Comparison of ENCODE assay signal across 10 mouse cellular contexts in the genomic region with DNA sequence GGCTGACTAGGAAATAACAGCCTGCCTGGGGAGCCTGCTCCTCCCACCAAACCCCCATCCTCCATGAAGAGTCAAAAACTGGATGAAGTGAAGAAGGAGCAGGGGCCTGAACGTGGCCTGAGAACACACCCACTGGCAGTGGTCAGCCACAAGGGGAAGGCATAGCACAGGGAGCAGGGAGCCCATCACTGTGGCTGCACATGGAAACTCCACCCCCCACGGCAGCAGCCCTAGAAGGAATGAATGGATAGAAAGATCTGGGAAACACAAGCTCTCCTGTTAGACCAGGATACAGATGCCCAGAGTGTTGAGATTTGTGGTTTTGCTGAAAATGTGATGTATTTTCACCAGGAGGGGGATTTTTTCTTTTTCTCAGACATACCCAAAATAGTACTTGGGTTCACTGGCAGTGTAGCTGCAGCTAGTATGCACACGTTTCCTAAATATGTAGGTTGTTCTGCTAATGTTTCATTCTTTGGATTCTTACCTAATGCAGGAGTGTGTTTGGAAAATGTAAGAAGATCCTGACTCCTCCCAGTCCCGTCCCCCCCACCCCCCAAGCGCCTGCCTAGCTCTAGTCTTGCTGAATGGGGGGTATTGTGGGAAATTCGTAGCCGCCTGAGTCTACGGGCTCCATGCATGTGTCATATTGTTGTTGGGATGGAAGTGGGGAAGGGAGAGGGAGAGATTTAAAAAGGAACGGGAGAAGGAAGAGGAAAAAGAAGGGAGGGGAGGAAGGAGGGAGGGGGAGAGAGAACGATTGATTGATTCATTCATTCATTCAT. TPM values are rescaled to one million over a fixed set of nuclear protein-coding genes. Genes with fewer than 3 reads are reported as not detected.
DNase-seq lines count a peak whose midpoint lies in the region; ATAC-seq and TF ChIP-seq lines count a peak whose summit lies in the region.
"Had no signal": no experiment of that assay in that cellular context is flagged by ENCODE, and none has a peak within 500 bp of the region (broad histone marks: within the 10 kb centered on the region; RNA-seq: fewer than 3 reads in every experiment).

No protein-coding gene starts in this region.

- 72% methylated on average over 10 of the region's 10 CpGs for WGBS in kidney, postnatal 0 days
- WGBS in midbrain, embryonic 15.5 days: 61% methylated on average over 10 of the region's 10 CpGs

- no peak overlapping the region for H3K9ac ChIP-seq in kidney, postnatal 0 days (ENCODE audit: low read depth, low read length)
- no peak overlapping the region for H3K9ac ChIP-seq in midbrain, embryonic 15.5 days
- H3K9ac ChIP-seq: liver, embryonic 15.5 days had no signal

- no peak for ATAC-seq in kidney, postnatal 0 days (replicated peaks; ENCODE audit: low FRiP score, low read depth)
- 0 out of 2 replicates have a peak, but pooled peaks have one; percentile 33 for ATAC-seq in midbrain, embryonic 15.5 days (replicated peaks)

- TF ChIP-seq CTCF in kidney, postnatal 0 days (IDR thresholded peaks at IDR 0.05; ENCODE audit: low read depth): peak; percentile 30; the same call in 1 of the 2 replicates

- no peaks in the 10 kb centered on the region for H3K36me3 ChIP-seq in kidney, postnatal 0 days (ENCODE audit: insufficient read depth, low read length)
- H3K36me3 ChIP-seq in midbrain, embryonic 15.5 days (replicated peaks): no peaks in the 10 kb centered on the region
- H3K36me3 ChIP-seq: G1E; liver, embryonic 15.5 days had no signal

- no peaks in the 10 kb centered on the region for H3K4me1 ChIP-seq in kidney, postnatal 0 days (replicated peaks; ENCODE audit: insufficient read depth, low read length)
- peaks cover 15% of the 10 kb centered on the region for H3K4me1 ChIP-seq in midbrain, embryonic 15.5 days
- H3K4me1 ChIP-seq: liver, embryonic 15.5 days had no signal

- DNase-seq in kidney, postnatal 0 days (ENCODE audit: low spot score): peak; percentile 36
- no peak for DNase-seq in kidney, postnatal 14 days
- DNase-seq in brain, adult 2 months (ENCODE audit: low read depth, low spot score): peak; percentile 43
- DNase-seq in forelimb bud, embryonic 11.5 days (ENCODE audit: low read depth, low spot score): peak; percentile 17
- no peak for DNase-seq in kidney, adult 11 months
- no peak for DNase-seq in spleen, postnatal 4 days (ENCODE audit: low spot score in 2 of 2)
- no peak for DNase-seq in urinary bladder, adult 18-20 months (ENCODE audit: low spot score in 2 of 2)

- H3K4me3 ChIP-seq in kidney, postnatal 0 days (replicated peaks; ENCODE audit: low read depth, low read length): no peak overlapping the region
- no peak overlapping the region for H3K4me3 ChIP-seq in midbrain, embryonic 15.5 days
- H3K4me3 ChIP-seq: liver, embryonic 15.5 days had no signal

- no peaks in the 10 kb centered on the region for H3K27me3 ChIP-seq in kidney, postnatal 0 days (ENCODE audit: insufficient read depth, low read length)
- no peaks in the 10 kb centered on the region for H3K27me3 ChIP-seq in midbrain, embryonic 15.5 days (replicated peaks)
- H3K27me3 ChIP-seq: liver, embryonic 15.5 days had no signal

- no peaks in the 10 kb centered on the region for H3K9me3 ChIP-seq in kidney, postnatal 0 days (replicated peaks; ENCODE audit: low read length)
- no peaks in the 10 kb centered on the region for H3K9me3 ChIP-seq in midbrain, embryonic 15.5 days
- H3K9me3 ChIP-seq: liver, embryonic 15.5 days had no signal

- no peak overlapping the region for H3K4me2 ChIP-seq in kidney, postnatal 0 days (ENCODE audit: low read length)
- H3K4me2 ChIP-seq in midbrain, embryonic 15.5 days: no peak overlapping the region
- H3K4me2 ChIP-seq: liver, embryonic 15.5 days had no signal

- H3K27ac ChIP-seq in kidney, postnatal 0 days: no peak overlapping the region
- no peak overlapping the region for H3K27ac ChIP-seq in midbrain, embryonic 15.5 days
- H3K27ac ChIP-seq: liver, embryonic 15.5 days had no signal

RNA-seq across cellular contexts. Expression of a gene that starts 56.8 kb away (rescaled TPM):
- 8.6 and 10.8 TPM in 2 replicates for polyA plus RNA-seq in kidney, postnatal 0 days (2015; fragmentation: Nextera tagmentation; extraction: Ambion mirVana)
- 13.5 and 14.4 TPM in 2 replicates for polyA plus RNA-seq in midbrain, embryonic 15.5 days (2015; fragmentation: Nextera tagmentation; extraction: Ambion mirVana)
- polyA plus RNA-seq: G1E had no signal

Comparison
In these comparisons a context has a peak if more than half of its experiments do, and no peak if none do; other contexts are left out.
1. DNase-seq: peak in kidney, postnatal 0 days (single experiment), brain, adult 2 months (single experiment) and forelimb bud, embryonic 11.5 days (single experiment); none in kidney, postnatal 14 days (single experiment), kidney, adult 11 months (single experiment), spleen, postnatal 4 days (0 of 2) and urinary bladder, adult 18-20 months (0 of 2).